Mouse (Mus musculus): ENCODE results near the gene Gpr6.

GRCm38 (mm10) chr10:41060250-41060831 lies 11.7 kb downstream of the Gpr6 start:
- TF ChIP-seq GATA1 (IDR thresholded peaks at IDR 0.05; ENCODE audit: borderline replicate concordance, low read length) (no peak), FLI1 (IDR thresholded peaks at IDR 0.05; ENCODE audit: low read length) (no peak)

Measured in megakaryocyte, embryonic 14.5 days (primary cell).